Mouse (Mus musculus) left cerebral cortex, adult 2 months (tissue): Measurements from ENCODE around the gene H2-K1. TPM values are rescaled to one million over a fixed set of nuclear protein-coding genes. Genes with fewer than 3 reads are reported as not detected.
"Not testable (repeated sequence)": the region's sequence is repeated elsewhere in the genome, so short reads cannot be mapped to it uniquely, and the experiment has no call there.

Source experiments
- DNase-seq, 2 experiments: peaks; one replicate each; pipeline ENCODE4 v3.0.0; 2021 to 2022; ENCODE audit warnings: low spot score in 2 of 2, mixed read lengths in 1 of 2; ENCODE audit errors: extremely low spot score in 1 of 2
- H3K27ac ChIP-seq: fragments of 200-600 bp; 2 replicates; pipeline ENCODE4 v1.8.1; 2022
- H3K4me3 ChIP-seq: fragments of 200-600 bp; 2 replicates; pipeline ENCODE4 v1.8.1; 2022
- CTCF ChIP-seq: fragments of 200-600 bp; IDR thresholded peaks from 2 replicates; pipeline ENCODE4 v1.8.1; 2022; ENCODE audit warnings: antibody characterized with exemption, mild to moderate bottlenecking, moderate library complexity
- intact Hi-C: fragments of 180-260 bp; cut with DNase I; formaldehyde crosslinking; loops from one replicate; pipeline ENCODE4 v1.15.1; 2025
- total RNA-seq, 2 experiments: library from RNA; stranded (reverse); gene quantifications; 2 replicates each; pipeline ENCODE4 v1.2.3; 2021

Gene H2-K1
- total RNA-seq, 2 experiments from 2014 or later, result 19.7 to 23.5 TPM

- H3K4me3 ChIP-seq, result peak overlapping the region; percentile 50
- intact Hi-C loops, result loop anchor here (5.0 kb wide), 2 partner anchors 32 to 1293 kb away; no protein-coding TSS in a partner anchor
- no peak overlapping the region for H3K27ac ChIP-seq
- TF ChIP-seq CTCF, result no peak
- no peak for DNase-seq
Observed at GRCm38 (mm10) chr17:33999341-34000149, 602 bp downstream of the H2-K1 start.

- DNase-seq, H3K4me3 ChIP-seq, H3K27ac ChIP-seq: not testable (repeated sequence)
- intact Hi-C loops, result loop anchor here (5.0 kb wide), 1 partner anchor 1294 kb away; no protein-coding TSS in a partner anchor
Observed at GRCm38 (mm10) chr17:33998697-33999096, 1.4 kb downstream of the H2-K1 start.

- intact Hi-C loops, result loop anchor here (5.0 kb wide), 1 partner anchor 1295 kb away; no protein-coding TSS in a partner anchor
- H3K27ac ChIP-seq, DNase-seq, H3K4me3 ChIP-seq: not testable (repeated sequence)
Observed at GRCm38 (mm10) chr17:33997025-33997424, 3.1 kb downstream of the H2-K1 start.

GRCm38 (mm10) chr17:33995651-33996050, 4.5 kb downstream of the H2-K1 start:
- no peak overlapping the region for H3K27ac ChIP-seq
- TF ChIP-seq CTCF, result no peak
- no peak for DNase-seq
- no peak overlapping the region for H3K4me3 ChIP-seq
- intact Hi-C loops, result loop anchor here (5.0 kb wide), 1 partner anchor 1297 kb away; no protein-coding TSS in a partner anchor

GRCm38 (mm10) chr17:33994959-33995358, 5.2 kb downstream of the H2-K1 start:
- no peak overlapping the region for H3K4me3 ChIP-seq
- intact Hi-C loops, result loop anchor here (5.0 kb wide), 1 partner anchor 1297 kb away; no protein-coding TSS in a partner anchor
- DNase-seq, result no peak
- TF ChIP-seq CTCF, result no peak
- no peak overlapping the region for H3K27ac ChIP-seq

GRCm38 (mm10) chr17:33991788-33992664, 8.1 kb downstream of the H2-K1 start:
- DNase-seq, result no peak
- H3K4me3 ChIP-seq, result no peak overlapping the region
- no peak overlapping the region for H3K27ac ChIP-seq
- TF ChIP-seq CTCF, result peak; percentile 72
- intact Hi-C loops, result no loop called here

- peak; percentile 70 for TF ChIP-seq CTCF
- H3K4me3 ChIP-seq, H3K27ac ChIP-seq: not testable (repeated sequence)
- DNase-seq, result peak in 1 of 2 experiments; percentile 51
- intact Hi-C loops, result loop anchor here (2.0 kb wide), 1 partner anchor 13 kb away; no protein-coding TSS in a partner anchor
Observed at GRCm38 (mm10) chr17:33982136-33982535, 18.0 kb downstream of the H2-K1 start.

- peak; percentile 37 for TF ChIP-seq CTCF
- peak overlapping the region; percentile 51 for H3K4me3 ChIP-seq
- DNase-seq, result peak; percentile 81 to 86
- intact Hi-C loops, result not testable (repeated sequence)
- peak overlapping the region; percentile 82 for H3K27ac ChIP-seq
Observed at GRCm38 (mm10) chr17:33981192-33981909, 18.8 kb downstream of the H2-K1 start.

- Histone ChIP-seq H3K27ac (peak overlapping the region; percentile 67; the same call in 1 of the 2 replicates), H3K4me3 (no peak overlapping the region)
- DNase-seq, result no peak
- intact Hi-C loops, result no loop called here
- no peak for TF ChIP-seq CTCF
Observed at GRCm38 (mm10) chr17:33980181-33981035, 19.7 kb downstream of the H2-K1 start.

- no peak for DNase-seq
- H3K4me3 ChIP-seq, result no peak overlapping the region
- no peak for TF ChIP-seq CTCF
- H3K27ac ChIP-seq, result no peak overlapping the region
- intact Hi-C loops, result no loop called here
Observed at GRCm38 (mm10) chr17:33979512-33980050, 20.6 kb downstream of the H2-K1 start.
